Comparison of ENCODE assay signal across 9 mouse cellular contexts in the genomic region with DNA sequence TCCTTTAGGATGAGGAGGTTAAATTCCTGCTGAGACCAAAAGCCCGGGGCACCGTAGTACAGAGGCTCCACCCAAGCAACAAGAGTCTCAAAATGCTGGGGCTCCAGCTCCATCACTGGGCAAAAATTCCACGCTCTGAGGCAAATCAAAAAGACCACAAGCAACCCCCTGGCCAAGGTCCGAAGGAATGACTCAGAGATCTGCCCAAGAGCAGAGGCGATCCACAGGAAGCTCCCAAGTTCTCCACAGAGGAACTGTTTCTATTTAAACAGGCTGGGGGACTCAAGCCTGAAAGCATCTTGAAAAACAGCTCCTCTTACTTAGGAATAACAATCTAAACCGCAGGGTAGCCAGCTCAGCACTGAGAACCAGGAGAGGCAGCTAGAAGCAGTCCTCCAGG. TPM values are rescaled to one million over a fixed set of nuclear protein-coding genes. Genes with fewer than 3 reads are reported as not detected.
DNase-seq lines count a peak whose midpoint lies in the region; ATAC-seq lines count a peak whose summit lies in the region.
"Had no signal": no experiment of that assay in that cellular context is flagged by ENCODE, and none has a peak within 500 bp of the region (broad histone marks: within the 10 kb centered on the region; RNA-seq: fewer than 3 reads in every experiment).

No protein-coding gene starts in this region.

- 0 out of 2 replicates have a peak overlapping the region, but pooled peaks have one; percentile 13 for H3K27ac ChIP-seq in heart, embryonic 16.5 days (ENCODE audit: low read length)
- peak overlapping the region; percentile 34; the same call in 1 of the 2 replicates for H3K27ac ChIP-seq in stomach, embryonic 16.5 days (ENCODE audit: low read length)

- H3K4me3 ChIP-seq in heart, embryonic 16.5 days (ENCODE audit: low read length), result no peak overlapping the region
- H3K4me3 ChIP-seq in stomach, embryonic 16.5 days (replicated peaks; ENCODE audit: low read length), result no peak overlapping the region

- no peak for ATAC-seq in heart, embryonic 16.5 days (replicated peaks; ENCODE audit: extremely low read depth, insufficient read depth, low FRiP score)
- no peak for ATAC-seq in stomach, embryonic 16.5 days (ENCODE audit: insufficient read depth, low FRiP score)

- peaks cover 6% of the 10 kb centered on the region for H3K4me1 ChIP-seq in heart, embryonic 16.5 days (ENCODE audit: control insufficient read depth, insufficient read depth, low read length)
- H3K4me1 ChIP-seq in stomach, embryonic 16.5 days (ENCODE audit: control insufficient read depth, insufficient read depth, low read length), result peaks cover 10% of the 10 kb centered on the region

- no peaks in the 10 kb centered on the region for H3K9me3 ChIP-seq in heart, embryonic 16.5 days (replicated peaks; ENCODE audit: control insufficient read depth, low read length)
- H3K9me3 ChIP-seq in stomach, embryonic 16.5 days (replicated peaks; ENCODE audit: control insufficient read depth, low read length), result no peaks in the 10 kb centered on the region

- H3K4me2 ChIP-seq in heart, embryonic 16.5 days (ENCODE audit: low read depth, low read length), result no peak overlapping the region
- no peak overlapping the region for H3K4me2 ChIP-seq in stomach, embryonic 16.5 days (ENCODE audit: low read depth, low read length)
- H3K4me2 ChIP-seq: lung, embryonic 14.5 days had no signal

- no peak overlapping the region for H3K9ac ChIP-seq in heart, embryonic 16.5 days (ENCODE audit: low read length)
- no peak overlapping the region for H3K9ac ChIP-seq in stomach, embryonic 16.5 days (ENCODE audit: low read length)
- H3K9ac ChIP-seq: lung, embryonic 14.5 days had no signal

- WGBS in heart, embryonic 16.5 days, result 35% methylated on average over 6 of the region's 6 CpGs
- 38% methylated on average over 6 of the region's 6 CpGs for WGBS in stomach, embryonic 16.5 days

- no peaks in the 10 kb centered on the region for H3K27me3 ChIP-seq in heart, embryonic 16.5 days (ENCODE audit: control insufficient read depth, insufficient read depth, low read length)
- no peaks in the 10 kb centered on the region for H3K27me3 ChIP-seq in stomach, embryonic 16.5 days (ENCODE audit: control insufficient read depth, insufficient read depth, low read length)

- no peaks in the 10 kb centered on the region for H3K36me3 ChIP-seq in heart, embryonic 16.5 days (ENCODE audit: control insufficient read depth, insufficient read depth)
- H3K36me3 ChIP-seq in stomach, embryonic 16.5 days (ENCODE audit: control insufficient read depth, insufficient read depth, low read length), result no peaks in the 10 kb centered on the region

- DNase-seq in ovary, adult 18-20 months (ENCODE audit: low spot score), result peak; percentile 55
- no peak for DNase-seq in ovary, postnatal 10 days (ENCODE audit: low spot score)
- DNase-seq in brain, adult 2 months (ENCODE audit: low read depth, low spot score), result peak; percentile 12
- no peak for DNase-seq in spleen, adult 12 weeks (ENCODE audit: low spot score)
- DNase-seq in right cerebral cortex, postnatal 10 days (ENCODE audit: low spot score in 2 of 2), result no peak
- DNase-seq: lung, embryonic 14.5 days; right cerebral cortex, postnatal 14 days had no signal

RNA-seq across cellular contexts. Expression of a gene that starts 53.3 kb away (rescaled TPM):
- 14.1 TPM in 2 replicates for polyA plus RNA-seq in heart, embryonic 16.5 days (2015; fragmentation: Nextera tagmentation; extraction: Ambion mirVana)
- 25.4 and 26.2 TPM in 2 replicates for polyA plus RNA-seq in stomach, embryonic 16.5 days (2015; fragmentation: Nextera tagmentation; extraction: Ambion mirVana)

Comparison
In these comparisons a context has a peak if more than half of its experiments do, and no peak if none do; other contexts are left out.
1. DNase-seq: peak in ovary, adult 18-20 months (single experiment) and brain, adult 2 months (single experiment); none in ovary, postnatal 10 days (single experiment), spleen, adult 12 weeks (single experiment) and right cerebral cortex, postnatal 10 days (0 of 2).